In genomic region chr13:105223147-105223546, GRCm38 (mm10) we compare ENCODE assay signal across 8 mouse cellular contexts.
A peak's percentile ranks its signal among the peaks of the same experiment; 100 is the strongest.
DNase-seq lines count a peak whose midpoint lies in the region; ATAC-seq and TF ChIP-seq lines count a peak whose summit lies in the region.

No protein-coding gene starts in this region.

- H3K4me1 ChIP-seq in heart, embryonic 16.5 days (ENCODE audit: control insufficient read depth, insufficient read depth, low read length) = no peaks in the 10 kb centered on the region
- peaks cover 2% of the 10 kb centered on the region; the same call in 1 of the 2 replicates for H3K4me1 ChIP-seq in embryonic fibroblast, embryonic 13.5 days (ENCODE audit: control insufficient read depth, insufficient read depth, low read length)
- H3K4me1 ChIP-seq in thymus, adult 2 months (replicated peaks; ENCODE audit: control insufficient read depth, insufficient read depth, low read length) = no peaks in the 10 kb centered on the region

- H3K27ac ChIP-seq in heart, embryonic 16.5 days (ENCODE audit: low read length) = no peak overlapping the region
- H3K27ac ChIP-seq in embryonic fibroblast, embryonic 13.5 days (ENCODE audit: insufficient read depth, low read length) = no peak overlapping the region
- H3K27ac ChIP-seq in thymus, adult 2 months (ENCODE audit: control insufficient read depth, insufficient read depth, low read length) = no peak overlapping the region

- no peak for TF ChIP-seq POLR2A in embryonic fibroblast, embryonic 13.5 days (IDR thresholded peaks at IDR 0.05; ENCODE audit: low read depth, low read length)
- no peak for TF ChIP-seq POLR2A in thymus, adult 2 months (IDR thresholded peaks at IDR 0.05; ENCODE audit: control insufficient read depth, extremely low read depth, insufficient read depth, low read length, poor library complexity)

- no peaks in the 10 kb centered on the region for H3K9me3 ChIP-seq in heart, embryonic 16.5 days (replicated peaks; ENCODE audit: control insufficient read depth, low read length)

- H3K4me2 ChIP-seq in heart, embryonic 16.5 days (ENCODE audit: low read depth, low read length) = no peak overlapping the region

- no peak overlapping the region for H3K4me3 ChIP-seq in heart, embryonic 16.5 days (ENCODE audit: low read length)
- H3K4me3 ChIP-seq in embryonic fibroblast, embryonic 13.5 days (ENCODE audit: insufficient read depth, low read length) = no peak overlapping the region
- no peak overlapping the region for H3K4me3 ChIP-seq in thymus, adult 2 months (ENCODE audit: control insufficient read depth, insufficient read depth, low read length)

- TF ChIP-seq CTCF in embryonic fibroblast, embryonic 13.5 days (IDR thresholded peaks at IDR 0.05; ENCODE audit: borderline replicate concordance, insufficient read depth, low read length) = peak; percentile 23; the same call in 1 of the 2 replicates
- no peak for TF ChIP-seq CTCF in thymus, adult 2 months (IDR thresholded peaks at IDR 0.05; ENCODE audit: borderline replicate concordance, control insufficient read depth, extremely low read depth, insufficient read depth, low read length, poor library complexity)

- peak; percentile 49 for ATAC-seq in heart, embryonic 16.5 days (replicated peaks; ENCODE audit: extremely low read depth, insufficient read depth, low FRiP score)

- WGBS in heart, embryonic 16.5 days = 62% methylated on average over 3 of the region's 3 CpGs
- WGBS in thymus, adult 2 months = 95% methylated on average over 3 of the region's 3 CpGs

- no peaks in the 10 kb centered on the region for H3K27me3 ChIP-seq in heart, embryonic 16.5 days (ENCODE audit: control insufficient read depth, insufficient read depth, low read length)
- no peaks in the 10 kb centered on the region for H3K27me3 ChIP-seq in thymus, adult 2 months (ENCODE audit: control insufficient read depth, insufficient read depth, low read length)

- intact Hi-C loops in left cerebral cortex, postnatal 4 days (cut with DNase I) = loop anchor here (10.0 kb wide), 2 partner anchors 168 to 278 kb away; partner anchors contain the start of gene Rgs7bp

- H3K9ac ChIP-seq in heart, embryonic 16.5 days (ENCODE audit: low read length) = no peak overlapping the region

- no peak for DNase-seq in heart, adult 8-10 months (ENCODE audit: low spot score)
- DNase-seq in right cerebral cortex, adult 18-20 months = peak; percentile 30
- DNase-seq in right cerebral cortex, postnatal 36 days (ENCODE audit: low spot score in 2 of 2) = no peak
- DNase-seq in left cerebral cortex, postnatal 4 days = peak; percentile 19
- DNase-seq in natural killer cell, adult 2 months (ENCODE audit: low spot score in 2 of 2) = no peak
- DNase-seq in thymus, adult 2 months = no peak

- no peaks in the 10 kb centered on the region for H3K36me3 ChIP-seq in heart, embryonic 16.5 days (ENCODE audit: control insufficient read depth, insufficient read depth)
- H3K36me3 ChIP-seq in thymus, adult 2 months (ENCODE audit: control insufficient read depth, insufficient read depth, low read length) = no peaks in the 10 kb centered on the region

Comparison
In these comparisons a context has a peak if more than half of its experiments do, and no peak if none do; other contexts are left out.
1. DNase-seq: peak in right cerebral cortex, adult 18-20 months (single experiment) and left cerebral cortex, postnatal 4 days (single experiment); none in heart, adult 8-10 months (single experiment), right cerebral cortex, postnatal 36 days (0 of 2), natural killer cell, adult 2 months (0 of 2) and thymus, adult 2 months (single experiment).